Mouse (Mus musculus) 3T3-L1 (cell line): Measurements from ENCODE around the gene Wdtc1.
A peak's percentile ranks its signal among the peaks of the same experiment; 100 is the strongest.

Experiments used
- DNase-seq: peaks from one replicate; pipeline ENCODE4 v3.0.0-alpha.2; 2015; ENCODE audit warnings: low read depth, low spot score

The Wdtc1 gene

DNA sequence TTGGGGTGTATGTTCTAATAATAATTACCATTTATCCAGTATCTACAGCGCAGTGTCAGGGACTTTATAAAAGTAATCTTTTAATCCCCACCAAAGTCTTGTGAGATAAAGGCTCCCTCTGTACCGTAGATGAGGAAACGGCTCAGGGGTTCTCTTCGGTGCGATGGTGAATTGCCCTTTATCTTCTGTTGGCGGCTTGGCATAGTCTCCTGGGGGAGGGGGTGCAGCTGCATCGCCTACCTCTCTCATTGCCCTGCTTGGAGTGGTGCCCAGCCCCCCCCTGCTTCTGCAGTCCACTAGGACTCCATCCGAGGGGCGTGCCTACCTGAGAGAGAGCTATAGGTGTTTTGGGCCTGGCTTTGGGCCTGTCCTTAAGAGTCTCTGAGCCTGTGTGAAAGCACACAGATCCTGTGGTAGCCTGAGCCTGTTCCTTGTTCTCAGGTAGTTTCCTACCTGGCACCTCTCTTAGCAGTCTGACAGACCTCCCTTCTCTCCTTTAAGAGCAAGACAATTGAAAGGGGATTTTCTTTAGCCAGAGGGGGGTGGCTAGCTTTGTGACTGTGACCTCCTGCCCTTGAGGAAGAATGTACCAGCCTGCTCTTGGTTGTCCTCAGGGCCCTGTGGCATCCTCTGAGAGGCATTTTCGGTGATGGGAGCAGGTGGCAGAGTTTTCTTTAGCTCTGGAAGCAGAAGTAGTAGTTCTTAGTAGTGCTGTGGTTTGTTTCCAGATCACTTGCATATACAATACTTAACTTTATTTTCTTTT is 22.7 kb upstream of the Wdtc1 start:
- no peak for DNase-seq

DNA sequence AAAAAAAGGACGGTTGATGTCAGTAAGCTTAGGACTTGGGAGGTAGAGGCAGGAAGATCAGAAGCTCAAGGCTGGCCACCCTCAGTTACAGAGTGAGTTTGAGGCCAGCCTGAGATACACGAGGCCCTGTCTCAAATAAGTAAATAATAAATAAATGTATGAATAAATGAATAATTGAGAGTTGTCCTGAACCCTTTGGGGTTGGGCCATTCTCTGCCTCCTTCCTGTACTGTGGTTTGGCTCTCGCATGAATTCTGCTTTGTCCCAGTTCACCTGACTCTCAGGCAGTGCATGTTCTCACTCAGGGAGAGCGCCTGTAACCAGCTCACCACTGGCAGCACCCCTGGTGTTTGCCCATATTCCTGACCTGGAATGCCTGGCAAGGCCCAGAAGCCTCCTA is 20.7 kb upstream of the Wdtc1 start:
- DNase-seq = no peak

DNA sequence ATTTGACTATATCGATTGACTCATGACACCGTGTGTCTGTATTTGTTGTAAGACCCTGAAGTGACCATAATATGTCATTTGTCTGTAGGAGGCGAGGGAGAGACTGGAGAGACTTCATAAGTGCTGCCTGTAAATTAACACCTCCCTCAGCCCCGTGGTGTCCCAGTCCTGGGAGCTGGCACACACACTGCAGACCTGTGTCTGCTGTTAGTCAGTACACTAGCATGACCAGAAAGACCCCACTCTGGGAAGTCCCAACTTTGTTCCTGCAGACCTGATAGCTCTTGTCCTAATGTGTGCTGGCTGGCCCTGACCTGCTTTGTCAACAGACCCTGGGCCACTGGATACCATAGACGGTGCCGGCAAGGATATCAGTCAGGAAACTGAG is 19.0 kb upstream of the Wdtc1 start:
- DNase-seq = no peak

DNA sequence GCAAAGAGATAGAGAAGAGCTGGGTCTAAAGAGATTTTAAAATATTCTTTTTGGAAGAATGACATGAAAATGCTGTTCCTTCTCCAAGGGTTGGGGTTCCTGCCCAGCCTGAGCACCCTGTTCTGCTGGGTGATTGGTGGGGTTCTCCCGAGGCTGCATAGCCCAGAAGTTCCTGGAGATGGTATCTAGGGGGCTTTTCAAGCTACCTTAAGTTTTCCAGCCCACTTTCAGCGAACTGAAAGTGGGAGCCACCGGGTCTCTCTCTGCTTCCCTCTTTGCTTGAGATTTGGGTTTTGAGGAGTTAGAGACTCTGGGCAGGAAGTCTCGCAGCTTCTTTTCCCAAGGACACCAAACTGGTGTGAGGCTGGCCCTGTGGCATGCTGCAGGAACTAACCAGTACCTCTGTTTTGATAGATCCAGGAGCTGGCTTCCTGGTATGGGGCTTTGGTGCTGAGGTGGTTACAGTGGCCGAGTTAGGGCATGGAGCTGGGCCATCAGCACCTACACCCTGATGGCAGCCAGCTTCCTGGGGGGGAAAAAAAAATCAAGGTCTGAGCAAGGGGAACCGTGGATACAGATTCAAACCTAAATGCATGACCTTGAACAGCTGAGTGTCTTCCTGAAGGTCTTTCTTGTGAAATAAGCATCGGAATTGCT is 18.5 kb upstream of the Wdtc1 start:
- no peak for DNase-seq

DNA sequence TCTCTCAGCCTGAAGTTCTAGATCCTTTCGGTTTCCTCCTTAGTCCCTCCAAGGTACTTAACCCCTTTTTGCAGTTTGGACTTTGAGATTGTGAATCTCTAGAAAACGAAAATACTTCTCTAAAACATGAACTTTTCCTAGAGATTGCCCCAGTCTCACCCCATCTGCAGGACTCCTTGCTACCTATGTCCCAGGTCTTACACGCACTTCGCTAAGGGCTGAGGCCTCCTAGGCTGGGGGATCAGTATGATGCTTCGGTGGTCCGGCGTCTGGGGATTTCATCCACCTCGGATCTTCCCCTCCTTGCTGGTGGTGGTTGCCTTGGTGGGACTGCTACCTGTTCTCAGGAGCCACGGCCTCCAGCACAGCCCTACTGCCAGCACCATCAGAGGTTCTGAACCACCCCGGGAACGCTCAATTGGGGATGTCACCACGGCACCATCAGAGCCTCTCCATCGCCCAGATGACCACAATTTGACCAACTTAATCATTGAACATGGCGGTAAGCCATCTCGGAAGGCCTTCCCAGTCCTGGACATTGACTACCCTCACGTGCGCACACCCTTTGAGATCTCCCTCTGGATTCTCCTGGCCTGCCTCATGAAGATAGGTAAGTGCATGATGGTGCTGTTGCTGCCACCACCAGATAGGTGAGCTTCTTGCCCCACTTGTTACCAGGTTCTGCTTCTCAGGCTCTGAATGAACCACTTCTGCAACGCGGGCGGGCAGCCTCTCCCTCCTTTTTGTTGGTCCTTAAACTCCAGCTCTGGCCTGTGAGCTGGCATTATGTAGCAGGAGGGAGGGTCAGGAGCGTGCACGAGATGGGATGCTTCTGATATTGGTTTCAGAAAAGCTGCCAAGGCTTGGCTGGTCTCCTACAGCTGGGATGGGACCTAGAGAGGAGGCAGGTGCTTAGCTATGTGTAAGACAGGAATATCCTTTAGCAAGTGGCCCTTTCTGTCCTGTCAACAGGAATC is 17.3 kb upstream of the Wdtc1 start:
- peak; percentile 25 for DNase-seq

DNA sequence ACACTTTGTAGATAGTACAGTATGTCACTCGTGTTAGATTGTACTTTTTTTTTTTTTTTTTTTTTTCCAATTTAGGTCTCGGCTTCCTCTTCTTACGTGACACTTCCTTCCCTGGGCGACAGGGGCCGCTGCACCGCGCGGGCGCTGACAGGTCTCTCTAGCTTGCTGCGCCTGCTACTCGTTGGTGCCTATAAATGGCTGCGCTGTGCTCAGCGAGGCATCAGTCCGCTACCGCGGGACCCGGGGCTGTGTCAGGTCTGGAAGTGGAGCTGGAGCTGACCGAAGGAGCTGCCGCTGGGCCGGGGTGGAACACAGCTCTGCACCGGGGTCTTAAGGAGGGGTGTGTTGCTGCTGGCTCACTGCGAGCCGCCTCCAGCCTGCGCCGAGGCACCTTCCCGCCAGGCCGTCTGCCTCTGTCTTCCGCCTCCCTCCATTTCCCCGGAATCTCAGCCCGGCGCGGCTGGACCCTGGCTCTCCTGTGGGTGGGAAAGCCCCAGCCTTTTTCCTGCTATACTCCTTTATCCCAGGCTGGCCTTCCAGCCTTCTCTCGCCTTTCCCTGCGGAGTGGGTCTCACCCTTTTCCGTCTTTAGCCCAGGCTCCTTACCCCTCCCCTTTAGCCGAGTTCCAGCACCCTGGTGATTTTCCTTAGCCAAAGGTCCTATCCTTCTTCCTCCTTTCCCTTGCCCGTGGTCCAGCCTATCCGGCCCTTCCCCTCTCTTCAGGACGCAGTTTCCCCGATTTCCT is 16.4 kb upstream of the Wdtc1 start, which contains the start of gene Slc9a1:
TSS of gene Slc9a1 (plus strand) at position 154 of the 745 bp plus-strand sequence.
- peak; percentile 91 for DNase-seq

DNA sequence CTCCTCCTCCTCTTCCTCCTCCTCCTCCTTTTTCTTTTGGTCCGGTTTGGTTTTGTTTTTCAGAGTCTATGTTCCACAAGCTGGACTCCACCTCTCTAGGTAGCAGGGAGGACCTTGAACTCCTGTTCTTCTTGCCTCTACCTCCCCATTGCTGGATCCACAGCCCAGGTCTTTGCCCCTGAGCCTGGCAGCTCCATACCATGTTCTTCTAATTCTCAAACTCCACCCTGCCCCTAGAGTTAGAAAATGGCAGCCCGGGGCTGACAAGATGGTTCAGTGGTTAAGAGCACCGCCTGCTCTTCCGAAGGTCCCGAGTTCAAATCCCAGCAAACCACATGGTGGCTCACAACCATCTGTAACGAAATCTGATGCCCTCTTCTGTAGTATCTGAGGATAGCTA is 1.4 kb upstream of the Wdtc1 start:
- no peak for DNase-seq

DNA sequence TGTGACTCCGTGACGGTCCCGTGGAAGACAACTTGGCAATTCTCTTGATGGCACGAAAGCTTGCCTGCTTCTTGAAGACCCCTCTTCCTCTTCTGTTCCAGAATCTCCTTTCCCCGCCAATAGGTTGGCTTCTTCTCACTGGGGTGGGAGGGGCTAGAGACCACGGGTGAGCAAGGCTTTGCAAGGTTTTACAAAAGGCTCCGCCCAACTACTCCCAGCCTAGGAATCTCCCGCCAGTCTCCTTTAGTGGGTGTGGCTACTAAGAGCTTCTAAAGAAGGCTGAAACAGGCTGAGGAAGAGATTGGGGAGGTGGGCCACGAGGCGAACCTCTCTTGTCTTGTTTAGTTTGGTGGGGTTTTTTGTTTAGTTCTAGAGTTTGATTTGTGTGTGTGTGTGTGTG is 484 bp downstream of the Wdtc1 start:
- DNase-seq = no peak

DNA sequence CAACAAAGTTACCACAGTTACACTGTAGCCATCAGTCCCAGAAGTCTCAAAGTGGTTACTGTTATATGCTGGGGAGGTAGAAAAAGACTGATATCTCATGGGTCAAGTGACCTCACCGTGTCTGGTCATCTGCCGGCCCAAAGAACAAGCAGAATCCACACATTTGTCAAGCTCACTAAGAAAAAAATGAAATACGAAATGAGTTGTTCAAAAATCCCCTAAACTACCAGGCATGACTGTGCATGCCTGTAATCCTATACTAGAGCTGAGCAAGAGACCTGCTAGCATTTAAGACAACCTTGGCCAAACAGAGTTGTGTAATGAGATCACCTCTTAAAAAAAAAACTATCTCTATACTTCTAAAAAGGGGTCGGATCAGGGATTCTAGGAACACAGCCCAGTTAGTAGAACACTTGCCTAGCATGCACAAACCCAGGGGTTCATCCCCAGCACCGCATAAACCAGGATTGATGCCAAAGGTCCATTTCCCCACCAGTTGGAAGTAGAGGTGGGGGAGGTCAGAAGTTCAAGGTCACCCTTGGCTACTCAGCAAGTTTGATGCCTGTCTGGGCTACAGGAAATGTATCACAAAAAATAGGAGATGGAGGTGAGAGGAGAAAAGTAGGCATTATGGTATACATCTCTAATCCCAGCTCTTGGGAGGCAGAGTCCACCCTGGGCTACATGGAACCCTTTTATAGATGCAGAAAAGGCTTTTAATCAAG is 5.1 kb downstream of the Wdtc1 start:
- DNase-seq = peak; percentile 55

DNA sequence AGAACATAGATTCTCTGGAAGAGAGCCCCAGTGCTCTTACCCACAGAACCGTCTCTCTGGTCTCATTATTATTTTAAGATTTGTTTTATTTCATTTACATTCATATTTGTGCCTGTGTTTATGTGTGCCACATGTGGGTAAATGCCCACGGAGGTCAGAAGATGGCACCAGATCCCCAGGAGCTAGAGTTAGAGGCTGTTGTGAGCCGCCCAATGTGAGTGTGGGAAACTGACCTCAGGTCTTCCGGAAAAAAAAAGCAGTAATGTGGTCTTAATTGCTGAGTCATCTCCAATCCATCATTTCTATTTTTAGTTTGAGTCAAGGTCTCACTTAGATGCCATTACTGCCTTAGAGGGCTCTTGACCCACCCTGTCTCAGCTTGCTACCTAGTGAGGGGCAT is 5.7 kb downstream of the Wdtc1 start:
- DNase-seq = peak; percentile 48

DNA sequence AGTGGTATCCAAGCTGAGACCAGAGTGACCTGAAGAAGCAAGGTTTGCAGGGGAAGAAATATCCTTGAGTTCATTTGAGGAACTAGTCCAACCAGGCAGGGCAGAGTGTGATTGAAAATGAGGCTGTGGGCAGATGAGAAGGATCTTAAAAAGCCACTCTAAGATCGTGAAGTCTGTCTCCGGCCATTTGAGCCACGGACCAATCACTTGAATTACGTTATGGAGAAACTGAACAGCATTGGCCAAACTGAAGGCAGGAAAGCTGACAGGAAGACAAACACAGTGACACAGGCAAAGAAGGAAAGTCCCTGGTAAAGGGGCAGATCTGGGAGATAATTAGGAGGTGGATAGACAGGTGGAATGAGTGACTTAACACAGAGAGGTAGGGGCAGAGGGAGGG is 6.7 kb downstream of the Wdtc1 start:
- DNase-seq = no peak

DNA sequence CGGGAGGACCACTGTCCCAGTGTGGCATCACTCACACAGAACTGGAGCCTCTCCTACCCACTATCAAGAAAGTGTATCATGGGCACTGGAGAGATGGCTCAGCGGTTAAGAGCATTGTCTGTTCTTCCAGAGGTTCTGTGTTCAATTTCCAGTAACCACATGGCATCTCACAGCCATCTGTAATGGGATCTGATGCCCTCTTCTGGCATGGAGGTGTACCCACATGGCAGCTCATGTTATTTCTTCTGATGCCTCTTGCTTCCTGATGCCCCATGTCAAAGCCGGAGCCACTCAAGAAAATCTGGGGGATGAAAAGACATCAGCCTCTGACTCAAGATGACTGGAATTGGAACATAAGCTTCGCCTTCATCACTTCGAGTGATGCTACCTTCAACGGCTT is 7.6 kb downstream of the Wdtc1 start:
- peak; percentile 29 for DNase-seq

DNA sequence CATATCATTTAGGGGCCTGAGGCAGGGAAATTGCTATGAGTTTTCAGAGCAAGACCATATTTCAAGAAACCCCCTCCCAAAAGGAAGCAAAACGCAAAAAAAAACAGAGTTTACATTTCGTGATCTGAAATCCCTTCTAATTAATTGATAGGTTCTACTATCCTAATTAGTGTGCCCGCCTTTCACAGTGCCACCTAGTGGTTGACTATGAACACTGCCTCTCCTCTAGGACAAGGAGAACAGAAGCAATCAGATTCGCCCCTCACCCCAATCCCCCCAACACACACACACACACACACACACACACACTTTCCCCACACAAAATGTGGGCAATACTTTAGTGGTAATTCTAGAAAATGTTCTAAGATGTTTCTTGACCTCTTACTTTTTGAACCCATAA is 9.2 kb downstream of the Wdtc1 start:
- DNase-seq = peak; percentile 47

DNA sequence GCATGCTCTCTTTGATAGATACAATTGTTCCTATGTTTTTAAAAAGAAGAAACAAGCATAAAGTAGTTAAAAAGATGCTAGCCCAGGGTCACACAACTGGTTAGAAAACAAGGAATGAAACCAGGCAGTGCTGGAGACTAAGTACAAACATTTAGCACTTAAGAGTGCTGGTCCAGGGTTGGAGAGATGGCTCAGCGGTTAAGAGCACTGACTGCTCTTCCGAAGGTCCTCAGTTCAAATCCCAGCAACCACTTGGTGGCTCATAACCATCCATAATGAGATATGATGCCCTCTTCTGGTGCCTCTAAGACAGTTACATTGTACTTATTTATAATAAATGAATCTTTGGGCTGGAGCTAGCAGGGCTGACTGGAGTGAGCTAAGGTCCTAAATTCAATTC is 13.1 kb downstream of the Wdtc1 start:
- no peak for DNase-seq

DNA sequence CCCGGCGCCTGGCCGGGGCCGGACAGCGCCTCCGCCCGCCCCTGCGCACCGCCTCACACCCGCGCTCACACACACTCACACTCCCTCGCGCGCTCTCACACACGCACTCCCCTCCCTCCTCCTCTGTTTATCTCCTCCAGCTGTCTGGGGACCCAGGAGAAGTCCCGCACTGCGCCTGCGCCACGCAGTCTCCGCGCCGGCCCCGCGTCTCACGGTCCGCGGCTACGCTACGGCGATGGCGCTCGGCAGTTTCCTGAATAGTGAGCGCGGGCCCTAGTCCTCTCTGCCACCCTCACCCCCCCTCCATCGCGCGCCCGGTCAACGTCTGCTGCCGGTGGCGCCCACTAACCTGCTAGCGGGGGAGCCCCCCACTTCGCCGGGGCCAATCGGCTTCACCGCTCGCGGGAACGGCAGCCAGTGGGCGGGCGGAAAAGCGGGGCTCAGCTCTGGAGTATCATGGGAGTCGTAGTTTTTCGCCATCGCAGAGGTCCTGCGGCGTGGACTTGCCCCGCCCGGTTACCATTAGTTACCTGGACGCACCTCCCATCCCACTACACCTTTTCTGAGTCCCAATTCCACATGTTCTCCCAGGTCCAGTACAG is 14.0 kb downstream of the Wdtc1 start:
- DNase-seq = peak; percentile 82

DNA sequence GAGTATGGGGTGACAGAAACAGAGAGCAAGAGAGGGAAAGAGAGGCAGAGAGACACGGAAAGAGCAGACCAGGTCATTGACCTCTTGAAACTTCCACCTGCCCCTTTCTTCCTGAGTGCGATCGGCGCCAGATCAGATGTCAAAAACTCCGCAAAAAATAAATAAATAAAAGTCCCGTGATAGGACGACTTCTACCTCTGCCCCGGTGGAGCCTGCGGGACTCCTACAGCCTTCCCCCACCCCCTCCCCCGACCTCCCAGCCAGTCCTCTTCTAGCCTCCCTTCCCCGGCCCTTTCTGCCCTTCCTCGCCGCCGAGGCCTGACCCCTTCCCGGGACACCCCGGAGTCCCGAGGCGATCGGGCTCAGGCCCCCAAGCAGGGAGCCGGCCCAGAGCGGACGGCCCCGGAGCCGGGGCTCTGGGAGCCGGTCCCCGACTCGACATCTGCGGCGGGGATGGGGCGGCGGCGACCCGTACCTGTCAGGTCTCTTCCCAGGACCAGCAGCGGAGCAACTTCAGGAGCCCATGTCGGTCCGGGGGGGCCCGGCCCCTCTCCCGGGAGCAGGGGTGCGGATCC is 14.7 kb downstream of the Wdtc1 start:
- DNase-seq = peak; percentile 34

DNA sequence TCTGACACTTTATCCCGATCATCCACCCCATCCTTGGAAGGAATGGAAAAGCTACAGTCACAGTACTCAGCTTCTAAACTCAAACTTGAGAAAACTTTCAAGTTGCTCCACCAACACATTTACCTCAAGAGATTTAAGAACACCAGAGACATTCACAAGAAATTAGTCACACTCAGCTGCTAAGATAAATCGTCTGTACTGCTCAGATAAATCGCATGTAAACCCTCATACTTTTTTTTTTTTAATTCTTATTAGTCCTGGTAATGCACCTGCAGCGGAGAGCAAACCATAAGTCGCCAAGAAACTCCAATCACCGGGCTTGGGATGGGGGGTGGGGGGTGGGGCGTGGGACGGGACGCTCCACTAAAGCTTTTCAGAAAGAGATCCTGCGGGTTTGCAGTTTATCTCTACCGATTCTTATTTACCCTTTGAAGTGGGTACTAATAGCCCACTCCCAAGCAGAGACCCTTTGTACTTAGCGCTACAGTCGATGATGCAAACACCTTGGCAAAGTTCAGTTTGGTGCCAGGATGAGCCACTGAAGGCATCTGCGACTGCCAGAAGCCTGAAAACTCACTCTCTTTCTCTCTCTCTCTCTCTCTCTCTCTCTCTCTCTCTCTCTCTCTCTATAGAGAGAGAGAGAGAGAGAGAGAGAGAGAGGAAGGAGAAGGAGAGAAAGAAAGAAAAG is 15.3 kb downstream of the Wdtc1 start:
- peak; percentile 48 for DNase-seq

DNA sequence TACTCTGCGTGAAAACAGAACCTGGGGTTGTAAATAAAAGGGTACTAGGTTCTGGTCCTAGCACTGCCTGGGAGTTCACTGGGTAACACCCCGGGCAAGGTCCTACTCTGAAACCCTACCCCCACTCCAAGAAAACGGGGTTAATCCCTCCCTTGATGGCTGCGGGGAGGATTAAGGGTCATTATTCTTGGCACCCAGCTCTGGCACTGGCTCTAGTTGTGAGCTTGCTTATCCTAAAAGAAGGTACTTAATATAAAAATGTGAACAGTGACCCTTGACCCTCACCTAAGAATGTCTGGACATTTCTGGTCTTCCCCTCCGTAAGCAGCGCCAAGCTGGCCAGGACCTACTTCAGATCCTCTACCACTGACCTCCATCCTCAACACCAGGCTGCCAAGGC is 20.0 kb downstream of the Wdtc1 start:
- DNase-seq = no peak

DNA sequence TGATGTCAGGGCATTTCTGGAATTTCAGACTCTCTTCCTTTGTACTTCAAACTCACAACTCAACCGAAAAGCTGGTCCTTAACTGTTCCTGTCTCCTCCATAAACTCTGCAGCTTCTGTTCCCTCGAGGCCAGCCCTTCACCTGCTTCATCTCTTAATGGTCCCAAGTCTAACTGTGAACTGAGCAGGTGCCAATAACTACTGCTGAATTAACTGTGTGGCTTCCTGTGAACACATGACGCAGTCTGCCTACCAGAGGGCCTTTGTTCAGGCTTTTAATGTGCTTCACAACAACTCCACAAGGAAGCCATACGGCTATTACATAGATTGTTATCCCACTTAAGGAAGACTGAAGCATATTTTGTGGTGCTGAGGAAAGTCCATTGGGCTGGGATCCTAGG is 23.0 kb downstream of the Wdtc1 start:
- DNase-seq = no peak
